Mouse (Mus musculus) retina, adult 2 months (tissue): Measurements from ENCODE around the gene Stra6.

Experiments
- DNase-seq: peaks from one replicate; pipeline ENCODE4 v3.0.0-alpha.2; 2012; ENCODE audit warnings: low read depth, low spot score

Gene Stra6

DNA sequence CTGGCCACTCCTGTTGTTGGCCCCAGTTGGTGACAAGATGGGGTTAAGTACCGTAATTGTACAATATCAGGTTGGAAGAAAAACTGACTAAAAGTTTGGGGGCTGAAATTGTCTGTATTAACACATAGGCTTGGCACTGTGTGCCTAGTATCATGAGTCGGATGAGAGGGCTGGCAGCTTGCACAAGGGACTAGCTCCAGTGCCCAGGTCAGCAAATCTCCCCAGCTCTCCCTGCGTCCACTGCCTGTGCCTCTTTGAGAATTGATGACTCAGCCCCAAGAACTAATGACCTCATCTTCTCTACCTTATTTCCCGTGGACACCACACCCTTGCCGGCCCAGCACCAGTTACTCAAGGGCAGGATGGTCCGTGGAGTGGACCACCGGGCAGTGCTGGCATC, 13.7 kb upstream of the Stra6 start:
- DNase-seq = no peak

- DNase-seq = no peak
Measured at GRCm38 (mm10) chr9:58051937-58052336, 11.7 kb upstream of the Stra6 start.

- no peak for DNase-seq
Measured at GRCm38 (mm10) chr9:58053102-58053501, 10.5 kb upstream of the Stra6 start.

DNA sequence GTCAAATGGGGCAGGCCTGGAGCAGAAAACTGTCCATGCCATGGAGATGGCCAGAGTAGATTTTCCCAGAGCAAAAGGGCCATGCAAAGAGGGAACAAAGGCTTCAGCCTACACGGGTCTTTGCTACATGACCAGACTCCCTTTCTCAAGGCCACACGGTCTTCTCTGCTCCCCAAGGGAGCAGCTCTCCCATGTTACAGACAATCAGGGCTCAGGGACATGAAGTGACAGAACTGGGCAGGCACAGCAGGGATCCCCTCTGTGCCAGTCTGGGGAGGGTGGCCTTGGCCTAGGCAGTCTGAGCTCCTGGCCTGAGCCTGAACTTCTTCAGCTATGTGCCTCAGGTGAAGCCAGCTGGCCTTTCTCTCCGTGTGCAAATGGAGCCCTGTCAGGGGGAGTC, 10.0 kb upstream of the Stra6 start:
- no peak for DNase-seq

- no peak for DNase-seq
Measured at GRCm38 (mm10) chr9:58054032-58054431, 9.6 kb upstream of the Stra6 start.

GRCm38 (mm10) chr9:58055666-58056065, 7.9 kb upstream of the Stra6 start:
- DNase-seq = no peak

- DNase-seq = no peak
Measured at GRCm38 (mm10) chr9:58059920-58060319, 3.7 kb upstream of the Stra6 start.

- DNase-seq = no peak
Measured at GRCm38 (mm10) chr9:58060677-58061667, 2.6 kb upstream of the Stra6 start.

GRCm38 (mm10) chr9:58065532-58065931, 1.9 kb downstream of the Stra6 start:
- DNase-seq = no peak

GRCm38 (mm10) chr9:58065977-58066730, 2.6 kb downstream of the Stra6 start:
- no peak for DNase-seq

DNA sequence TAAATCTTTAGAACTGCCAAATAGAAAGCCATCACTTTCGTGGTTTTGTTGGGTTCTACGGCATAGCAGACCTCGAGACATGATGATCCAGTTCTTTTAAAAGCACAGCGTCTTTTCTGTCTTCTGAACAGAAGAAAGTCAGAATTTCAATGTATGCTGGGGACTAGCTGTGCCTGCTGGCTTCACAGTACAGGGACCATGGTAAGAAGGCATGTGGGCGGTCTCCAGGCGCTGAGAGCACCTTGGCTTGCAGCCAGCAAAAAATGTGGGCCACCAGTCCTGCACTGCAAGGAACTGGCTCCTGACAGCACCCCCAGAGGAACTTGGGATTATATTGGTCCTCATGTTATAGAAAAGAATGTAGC, 3.1 kb downstream of the Stra6 start:
- DNase-seq = no peak

DNA sequence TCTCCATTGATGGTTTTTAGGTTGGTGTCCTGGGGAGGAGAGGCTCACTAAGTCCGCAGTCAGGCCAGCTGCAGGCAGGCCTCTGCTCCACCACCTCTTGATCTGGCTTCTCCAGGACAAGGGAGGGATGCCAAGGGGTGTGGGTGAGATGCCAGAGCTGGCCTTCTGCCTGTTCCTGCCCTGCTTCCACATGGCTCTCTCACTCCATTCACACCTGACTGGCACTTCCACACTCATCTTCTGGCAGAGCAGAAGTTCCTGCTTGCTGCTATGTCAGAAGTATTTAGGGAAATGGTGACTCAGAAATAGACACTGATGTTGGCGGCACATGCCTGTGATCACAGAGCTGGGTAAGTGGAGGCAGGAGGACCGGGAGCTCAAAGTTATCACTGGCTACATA, 4.0 kb downstream of the Stra6 start:
- no peak for DNase-seq

GRCm38 (mm10) chr9:58074561-58074960, 11.0 kb downstream of the Stra6 start:
- DNase-seq = no peak

DNA sequence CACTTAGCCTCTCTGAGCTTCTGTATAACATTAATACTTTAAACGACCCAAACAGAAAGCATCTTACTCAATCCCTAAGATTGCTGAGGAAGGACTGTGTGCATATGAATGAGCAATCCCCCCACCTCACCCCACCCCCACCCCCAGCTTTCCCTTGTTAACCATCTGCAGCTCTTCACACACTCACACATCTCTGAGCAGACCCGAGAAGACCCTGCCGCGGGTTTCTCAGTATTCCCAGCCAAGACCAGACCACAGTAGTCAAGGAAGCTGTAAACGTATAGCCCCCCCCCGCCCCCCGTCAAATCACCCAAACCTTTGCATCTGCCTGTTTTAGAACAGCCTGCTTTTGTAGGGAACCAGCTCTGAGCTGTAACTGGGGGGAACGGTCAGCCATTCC, 21.0 kb downstream of the Stra6 start:
- no peak for DNase-seq

DNA sequence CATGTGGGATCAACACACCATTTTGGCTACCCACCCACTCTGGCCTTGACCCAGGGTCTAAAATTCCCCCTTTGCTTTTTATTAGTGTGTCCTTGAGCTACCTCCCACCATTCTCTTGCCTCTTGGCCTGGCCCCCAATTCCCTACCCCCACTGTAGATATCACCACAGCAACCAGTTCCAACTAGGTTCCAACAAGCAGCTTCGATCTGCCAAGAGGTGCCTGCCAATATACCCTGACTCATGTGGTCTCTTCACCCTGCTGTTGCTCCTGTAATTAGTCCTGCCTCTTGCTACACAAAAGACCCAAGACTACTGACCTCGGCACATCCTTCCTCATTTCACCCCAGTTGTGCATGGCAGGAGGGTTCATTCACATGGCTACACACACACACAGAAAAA, 21.5 kb downstream of the Stra6 start:
- no peak for DNase-seq

DNA sequence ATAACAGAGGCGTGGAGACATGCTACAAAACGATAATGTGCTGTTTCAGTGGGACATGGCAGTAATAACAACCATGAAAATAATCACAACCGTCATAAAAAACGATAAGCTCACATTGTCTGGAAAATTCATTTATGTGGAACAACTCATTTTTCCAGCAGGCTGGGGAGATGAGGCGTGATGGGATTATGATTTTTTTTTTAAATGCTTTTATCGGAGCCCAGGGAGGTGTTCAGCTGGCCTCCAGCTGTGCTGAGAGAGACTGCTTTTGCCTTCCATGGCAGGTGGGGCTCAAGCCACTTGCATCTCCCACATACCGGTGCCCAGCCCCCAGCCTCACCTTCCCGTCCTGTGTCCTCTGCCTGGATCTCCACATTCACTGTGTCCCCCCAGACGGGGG, 22.6 kb downstream of the Stra6 start:
- DNase-seq = no peak

GRCm38 (mm10) chr9:58086861-58087260, 23.3 kb downstream of the Stra6 start:
- no peak for DNase-seq

GRCm38 (mm10) chr9:58087277-58087998, 23.9 kb downstream of the Stra6 start:
- no peak for DNase-seq

DNA sequence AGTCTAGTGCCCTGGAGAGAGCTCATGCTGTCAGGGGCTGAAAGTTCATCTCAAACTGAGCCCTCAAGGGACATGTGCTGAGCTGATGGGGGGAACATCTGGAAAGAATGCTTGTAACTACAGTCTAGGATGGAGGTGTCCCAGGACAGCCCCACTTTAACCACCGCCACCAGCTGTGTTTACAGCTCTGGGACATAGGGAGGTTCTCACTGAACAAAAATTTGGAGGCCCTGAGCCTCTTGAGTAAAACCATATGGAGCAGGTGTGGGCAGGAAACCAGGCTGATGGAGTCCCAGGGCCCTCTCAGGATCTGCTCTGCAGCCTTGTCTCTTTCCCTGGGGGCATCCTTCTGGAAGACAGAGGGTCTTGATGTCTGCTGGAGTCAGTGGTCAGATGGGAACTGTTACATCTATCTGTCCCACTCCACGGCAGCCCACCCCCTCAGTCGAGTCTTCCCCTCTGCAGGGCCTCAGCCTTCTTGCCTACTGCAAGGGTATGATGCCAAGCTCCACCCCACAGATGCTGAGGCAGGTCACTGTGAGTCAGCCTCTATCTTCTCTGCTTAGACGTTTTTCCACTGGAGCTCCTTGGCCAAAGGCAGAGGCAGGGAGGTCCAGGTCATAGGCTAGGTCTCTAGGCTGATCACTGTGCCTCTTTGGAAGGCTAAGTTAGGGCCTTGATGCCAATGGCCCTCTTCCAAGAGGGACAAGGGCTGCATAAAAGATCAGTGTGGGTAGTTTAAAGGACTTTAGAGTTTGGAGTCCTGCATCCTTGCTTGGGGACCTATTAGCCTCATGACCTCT, 28.2 kb downstream of the Stra6 start:
- DNase-seq = no peak

- no peak for DNase-seq
Measured at GRCm38 (mm10) chr9:58092581-58093269, 29.1 kb downstream of the Stra6 start.

GRCm38 (mm10) chr9:58093776-58094175, 30.2 kb downstream of the Stra6 start:
- no peak for DNase-seq
